Mouse (Mus musculus) cortical plate, adult 2 months (tissue): ENCODE measurements around the gene Eno1. TPM values are rescaled to one million over a fixed set of nuclear protein-coding genes. Genes with fewer than 3 reads are reported as not detected.

Source experiments
- H3K27ac ChIP-seq: fragments of 200-500 bp; 2 replicates; pipeline ENCODE4 v1.5.1; 2012; ENCODE audit warnings: low read length, control low read depth, inconsistent platforms; ENCODE audit not compliant: insufficient read depth
- H3K4me1 ChIP-seq: fragments of 200-500 bp; 2 replicates; pipeline ENCODE4 v1.6.1; 2011; ENCODE audit warnings: low read length; ENCODE audit not compliant: control insufficient read depth, insufficient read depth
- H3K4me3 ChIP-seq: fragments of 200-500 bp; 2 replicates; pipeline ENCODE4 v1.5.1; 2011; ENCODE audit warnings: mild to moderate bottlenecking, low read length, control low read depth; ENCODE audit not compliant: insufficient read depth
- CTCF ChIP-seq: fragments of 200-500 bp; IDR thresholded peaks from 2 replicates; pipeline ENCODE4 v1.5.1; 2011; ENCODE audit warnings: mild to moderate bottlenecking, control low read depth, low read length; ENCODE audit not compliant: insufficient read depth; ENCODE audit errors: extremely low read depth
- POLR2A ChIP-seq: fragments of 200-500 bp; IDR thresholded peaks from 2 replicates; pipeline ENCODE4 v1.6.1; 2011; ENCODE audit warnings: mild to moderate bottlenecking, low read length, control low read depth; ENCODE audit not compliant: insufficient read depth; ENCODE audit errors: extremely low read depth
- polyA plus RNA-seq: library from polyadenylated mRNA; depleted of rRNA; stranded (reverse); fragments of >200 nt; gene quantifications from 2 replicates; pipeline ENCODE4 v1.2.3, GENCODE M21; 2012

The Eno1 gene
- polyA plus RNA-seq, 1 experiment = 906 TPM

- no peak overlapping the region for H3K27ac ChIP-seq
- H3K4me3 ChIP-seq = no peak overlapping the region
- TF ChIP-seq POLR2A (no peak), CTCF (no peak)
- peaks cover 6% of the 10 kb centered on the region for H3K4me1 ChIP-seq
These were observed 12.4 kb downstream of the Eno1 start for GRCm38 (mm10) chr4:150248917-150249316.

DNA sequence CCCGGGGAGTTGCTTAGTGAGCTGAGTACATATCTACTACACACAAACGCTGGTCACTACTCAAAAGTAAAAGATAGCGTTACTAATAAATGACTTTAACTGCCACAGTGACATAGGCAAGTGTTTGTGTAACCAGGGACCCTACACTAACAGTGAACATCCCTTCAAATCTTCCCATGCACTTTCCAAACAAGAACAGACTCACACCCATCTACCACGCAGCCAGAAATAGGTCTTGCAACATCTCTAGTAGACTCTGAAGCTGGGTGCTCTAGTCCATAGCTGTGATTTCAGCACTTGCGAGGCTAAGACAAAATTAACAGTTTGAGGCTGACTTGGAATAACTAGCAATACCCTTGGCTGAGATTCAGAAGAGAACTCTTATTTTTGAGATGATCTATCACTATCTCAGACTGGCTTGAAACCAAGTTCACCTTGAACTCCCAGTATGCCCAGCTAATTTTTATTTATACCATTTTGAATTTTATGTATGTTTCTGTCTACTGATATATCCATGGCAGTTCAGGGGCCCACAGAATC, 13.3 kb downstream of the Eno1 start:
- no peak overlapping the region for H3K4me3 ChIP-seq
- peaks cover 6% of the 10 kb centered on the region for H3K4me1 ChIP-seq
- TF ChIP-seq CTCF (no peak), POLR2A (no peak)
- no peak overlapping the region for H3K27ac ChIP-seq

GRCm38 (mm10) chr4:150250549-150251422, 14.3 kb downstream of the Eno1 start:
- Histone ChIP-seq H3K27ac (no peak overlapping the region), H3K4me3 (no peak overlapping the region), H3K4me1 (peaks cover 6% of the 10 kb centered on the region)
- TF ChIP-seq POLR2A (no peak), CTCF (no peak)

DNA sequence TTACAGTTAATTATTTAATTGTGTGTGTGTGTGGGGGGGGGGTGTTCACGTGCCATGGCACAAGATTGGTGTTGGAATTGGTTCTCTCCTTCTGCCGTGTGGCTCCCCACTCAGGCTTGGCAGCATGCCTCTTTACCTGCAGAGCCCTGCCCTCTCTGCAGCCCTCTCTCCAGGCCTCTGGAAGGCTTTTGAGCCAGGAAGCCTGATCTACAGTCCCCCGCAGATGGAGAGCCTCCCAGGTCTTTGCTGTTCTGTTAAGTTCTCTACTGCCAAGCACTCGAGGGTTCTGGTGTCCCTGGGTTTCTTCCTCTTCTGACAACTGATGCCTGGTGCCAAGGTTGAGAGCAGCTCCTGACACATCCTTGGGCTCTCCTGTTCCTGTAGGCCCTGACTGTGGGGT, 17.9 kb downstream of the Eno1 start:
- TF ChIP-seq CTCF = no peak
- no peak for TF ChIP-seq POLR2A
- Histone ChIP-seq H3K4me3 (no peak overlapping the region), H3K4me1 (peaks cover 11% of the 10 kb centered on the region), H3K27ac (no peak overlapping the region)

DNA sequence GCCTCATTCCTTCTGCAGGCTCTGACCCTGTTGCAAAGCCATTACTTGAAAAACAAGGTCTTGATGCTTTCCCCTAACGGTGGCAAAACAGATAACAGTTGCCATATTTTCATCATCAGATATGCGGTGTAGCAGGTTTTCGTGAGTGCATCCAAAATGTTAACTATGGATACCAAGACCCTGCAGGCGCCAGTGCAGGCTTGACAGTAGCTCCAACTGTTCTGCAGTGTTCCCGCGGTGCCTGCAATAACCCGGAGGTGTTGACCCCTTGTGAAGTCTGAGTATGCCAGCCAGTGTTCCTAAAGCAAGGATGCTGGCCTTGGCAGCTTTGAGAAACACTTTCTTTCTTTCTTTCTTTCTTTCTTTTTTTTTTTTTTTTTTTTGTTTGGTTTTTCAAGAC, 18.7 kb downstream of the Eno1 start:
- no peak overlapping the region for H3K27ac ChIP-seq
- TF ChIP-seq CTCF (no peak), POLR2A (no peak)
- peaks cover 9% of the 10 kb centered on the region for H3K4me1 ChIP-seq
- no peak overlapping the region for H3K4me3 ChIP-seq

GRCm38 (mm10) chr4:150257252-150258204, 21.0 kb downstream of the Eno1 start:
- H3K4me1 ChIP-seq = peaks cover 6% of the 10 kb centered on the region
- H3K4me3 ChIP-seq = no peak overlapping the region
- TF ChIP-seq POLR2A = no peak
- TF ChIP-seq CTCF = peak; percentile 63
- H3K27ac ChIP-seq = peak overlapping the region; percentile 20

GRCm38 (mm10) chr4:150258388-150258787, 21.9 kb downstream of the Eno1 start:
- no peak for TF ChIP-seq POLR2A
- no peak for TF ChIP-seq CTCF
- Histone ChIP-seq H3K4me3 (no peak overlapping the region), H3K27ac (peak overlapping the region; percentile 20; the same call in 1 of the 2 replicates)

DNA sequence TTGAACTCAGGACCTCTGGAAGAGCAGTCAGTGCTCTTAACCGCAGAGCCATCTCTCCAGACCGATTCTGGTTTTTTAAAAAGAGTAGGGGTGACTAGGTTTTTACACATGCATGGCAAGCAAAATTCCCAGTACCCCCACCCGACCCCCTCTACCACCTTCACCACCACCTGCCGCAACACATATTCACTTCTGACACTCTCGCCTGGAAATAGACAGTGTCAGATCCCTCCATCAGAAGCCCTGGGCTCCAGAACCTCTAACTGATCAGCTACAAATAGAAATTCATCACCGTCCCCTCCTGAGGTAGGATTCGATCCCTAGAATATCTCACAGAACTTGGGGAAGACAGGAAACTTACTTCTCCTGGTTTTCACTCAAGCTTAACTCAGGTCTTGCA, 23.1 kb downstream of the Eno1 start:
- Histone ChIP-seq H3K27ac (no peak overlapping the region), H3K4me1 (peaks cover 6% of the 10 kb centered on the region), H3K4me3 (no peak overlapping the region)
- no peak for TF ChIP-seq POLR2A
- no peak for TF ChIP-seq CTCF

More at GRCm38 (mm10) chr4:150258388-150258787, 21.9 kb downstream of the Eno1 start:
- peaks cover 6% of the 10 kb centered on the region for H3K4me1 ChIP-seq

DNA sequence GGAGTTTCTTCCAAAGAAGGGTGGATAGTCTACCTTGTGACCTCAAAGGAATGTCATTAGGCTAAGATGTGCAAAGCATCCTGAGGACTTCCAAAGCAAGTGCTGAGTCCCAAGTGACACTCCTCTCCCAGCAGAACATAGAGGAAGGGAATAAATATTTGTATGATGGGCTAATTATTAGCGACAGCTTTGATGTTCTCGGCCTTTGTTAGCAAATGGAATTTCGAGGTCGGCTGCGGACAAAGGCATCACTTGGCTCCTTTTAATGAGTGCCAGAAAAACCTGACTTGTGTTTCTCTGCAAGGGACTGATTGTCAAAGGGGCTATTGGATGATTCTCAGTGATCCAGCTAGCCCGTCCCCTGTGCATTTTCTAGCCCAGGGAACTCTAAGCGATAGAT, 23.6 kb downstream of the Eno1 start:
- H3K27ac ChIP-seq = no peak overlapping the region
- TF ChIP-seq POLR2A = no peak
- no peak for TF ChIP-seq CTCF

More for the DNA sequence above, 23.6 kb downstream of the Eno1 start:
- peaks cover 6% of the 10 kb centered on the region for H3K4me1 ChIP-seq
- no peak overlapping the region for H3K4me3 ChIP-seq
